Mouse (Mus musculus): Measurements from ENCODE around the gene Avpr1b.
A peak's percentile ranks its signal among the peaks of the same experiment; 100 is the strongest.

The Avpr1b gene

DNA sequence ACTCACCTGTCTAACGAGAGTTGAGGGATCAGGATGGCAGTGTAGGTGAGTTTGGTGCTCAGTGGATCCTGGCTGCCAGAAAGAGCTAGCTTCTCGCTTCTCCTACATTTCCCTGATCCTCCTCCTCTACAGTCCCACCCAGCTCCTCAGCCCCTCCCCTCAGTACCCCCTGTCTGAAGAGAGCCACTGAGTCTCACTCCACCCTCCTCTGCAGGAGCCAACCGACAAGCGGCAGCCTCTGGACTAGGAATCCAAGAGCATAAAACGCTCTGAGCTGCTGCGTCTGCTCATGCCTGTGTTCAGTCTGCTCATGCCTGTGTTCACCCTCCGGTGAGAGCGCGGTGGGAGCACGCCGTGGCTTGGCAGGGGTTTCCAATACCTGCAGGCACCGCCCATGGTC, at the start of gene Avpr1b:
TSS of gene Avpr1b (plus strand) at position 335 of the 400 bp plus-strand sequence.
- DNase-seq (ENCODE audit: low spot score): no peak

DNA sequence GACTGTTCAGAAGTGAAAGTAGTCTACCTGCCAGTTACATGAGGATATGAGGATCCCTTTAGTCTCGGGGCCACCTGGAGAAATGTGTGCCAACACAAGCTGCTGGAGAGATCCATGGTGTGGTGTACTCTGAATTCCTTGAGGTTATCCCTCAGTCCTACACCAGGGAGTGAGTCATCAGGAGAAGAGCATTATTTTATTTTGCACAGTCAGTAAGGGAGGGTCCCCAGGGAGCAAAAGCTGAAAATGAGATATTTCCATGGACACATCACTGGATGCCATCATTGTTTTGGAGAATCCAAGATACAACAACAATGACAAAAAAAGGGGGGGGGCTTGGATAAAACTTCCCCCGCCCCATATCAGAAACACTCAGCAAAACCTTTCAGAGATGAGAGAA, 47.1 kb upstream of the Avpr1b start:
- DNase-seq (ENCODE audit: low spot score): no peak

- DNase-seq (ENCODE audit: low spot score): no peak
These were observed 45.6 kb upstream of the Avpr1b start for GRCm38 (mm10) chr1:131553428-131553827.

DNA sequence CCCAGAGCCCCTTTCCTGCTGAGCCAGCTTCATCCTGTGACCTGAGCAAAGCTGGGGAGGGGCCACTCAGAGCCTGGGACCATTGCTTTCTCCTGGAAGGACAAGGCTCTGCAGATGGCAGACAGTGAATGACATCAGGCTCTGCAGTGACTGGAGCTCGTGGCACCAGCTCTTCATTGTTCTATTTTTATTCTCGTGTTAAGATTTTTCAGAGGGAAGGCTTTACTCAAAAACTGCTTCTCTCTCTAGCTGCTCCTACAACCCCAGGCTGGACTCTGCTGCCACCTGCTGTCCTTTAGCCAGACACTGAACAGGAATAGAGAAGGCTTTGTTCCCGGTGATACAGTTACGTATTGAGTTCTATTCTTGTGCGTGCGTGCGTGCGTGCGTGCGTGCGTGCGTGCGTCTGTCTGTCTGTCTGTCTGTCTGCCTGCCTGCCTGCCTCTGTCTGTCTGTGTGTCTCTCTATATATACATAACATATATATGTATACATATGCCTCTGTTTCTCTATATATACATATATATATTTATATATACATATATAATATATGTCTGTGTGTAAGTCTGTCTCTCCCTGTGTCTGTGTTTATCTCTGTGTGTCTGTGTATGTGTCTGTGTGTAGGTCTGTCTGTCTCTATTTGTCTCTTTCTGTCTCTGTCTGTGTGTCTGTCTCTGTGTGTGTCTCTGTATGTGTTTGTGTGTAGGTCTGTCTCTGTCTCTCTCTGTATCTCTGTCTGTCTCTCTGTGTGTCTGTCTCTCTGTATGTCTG, 43.8 kb upstream of the Avpr1b start:
- peak; percentile 86 for DNase-seq (ENCODE audit: low spot score)

- DNase-seq (ENCODE audit: low spot score): no peak
These were observed 38.5 kb upstream of the Avpr1b start for GRCm38 (mm10) chr1:131560500-131560899.

- DNase-seq (ENCODE audit: low spot score): no peak
These were observed 37.0 kb upstream of the Avpr1b start for GRCm38 (mm10) chr1:131562081-131562480.

DNA sequence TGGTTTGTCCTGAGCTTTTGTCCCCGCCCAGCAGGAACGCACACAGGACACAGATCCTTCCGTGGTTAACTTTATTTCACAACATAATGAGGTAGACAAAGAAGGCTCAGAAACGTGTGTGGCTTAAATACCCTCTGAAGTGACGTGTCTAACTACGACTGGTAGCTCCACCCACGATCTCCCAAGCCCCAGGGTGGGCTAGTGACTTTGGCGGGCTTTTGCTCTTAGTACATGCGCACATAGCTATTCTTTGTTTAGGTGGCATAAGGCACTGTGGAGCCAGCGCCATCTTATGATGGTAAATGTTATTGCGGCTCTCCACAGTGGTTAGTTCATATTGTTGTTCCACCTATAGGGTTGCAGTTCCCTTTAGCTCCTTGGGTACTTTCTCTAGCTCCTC, 33.0 kb upstream of the Avpr1b start:
- peak; percentile 26 for DNase-seq (ENCODE audit: low spot score)

- DNase-seq (ENCODE audit: low spot score): no peak
These were observed 29.3 kb upstream of the Avpr1b start for GRCm38 (mm10) chr1:131569721-131570120.

GRCm38 (mm10) chr1:131570391-131570790, 28.6 kb upstream of the Avpr1b start:
- DNase-seq (ENCODE audit: low spot score): no peak

DNA sequence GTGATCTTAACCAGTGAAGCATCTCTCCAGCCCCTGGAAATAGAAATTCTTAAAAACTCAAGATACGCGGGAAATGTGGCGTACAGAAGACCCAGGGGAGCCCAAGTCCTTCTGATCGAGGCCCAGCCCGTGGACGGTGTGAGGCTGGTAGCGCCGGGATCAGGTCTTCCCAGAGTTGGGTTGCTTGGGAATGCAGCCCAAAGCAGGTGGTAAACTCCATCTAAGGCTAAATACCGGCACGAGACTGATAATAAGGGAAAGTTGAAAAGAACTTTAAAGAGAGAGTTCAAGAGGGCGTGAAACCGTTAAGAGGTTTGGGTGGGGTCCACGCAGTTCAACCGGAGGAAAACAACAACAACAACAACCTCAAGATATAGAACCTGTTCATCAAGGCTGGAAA, 25.3 kb upstream of the Avpr1b start:
- DNase-seq (ENCODE audit: low spot score): no peak

GRCm38 (mm10) chr1:131578943-131579680, 19.9 kb upstream of the Avpr1b start:
- peak; percentile 34 for DNase-seq (ENCODE audit: low spot score)

GRCm38 (mm10) chr1:131580389-131580788, 18.6 kb upstream of the Avpr1b start:
- no peak for DNase-seq (ENCODE audit: low spot score)

- no peak for DNase-seq (ENCODE audit: low spot score)
These were observed 15.4 kb upstream of the Avpr1b start for GRCm38 (mm10) chr1:131583598-131583997.

DNA sequence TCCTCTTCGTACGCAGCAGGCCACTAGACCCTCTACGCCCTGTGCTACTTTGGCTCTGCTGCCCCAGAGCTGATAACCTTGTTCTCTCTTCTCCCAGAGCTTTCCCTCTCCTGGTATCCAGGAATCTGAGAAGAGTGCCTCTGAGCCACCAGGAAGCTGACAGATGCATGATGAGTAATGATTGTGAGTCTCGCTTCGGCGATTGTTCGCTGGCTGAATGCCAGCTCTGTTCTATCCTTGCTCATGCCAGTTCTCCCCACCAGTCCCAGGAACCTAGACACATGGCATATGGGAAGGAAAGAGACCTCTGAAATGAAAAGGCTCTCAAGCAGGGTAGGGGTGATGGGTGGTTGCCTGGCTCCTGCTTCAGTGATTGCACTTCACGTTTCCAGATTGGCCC, 12.2 kb upstream of the Avpr1b start:
- DNase-seq (ENCODE audit: low spot score): peak; percentile 68

GRCm38 (mm10) chr1:131600314-131600713, 1.3 kb downstream of the Avpr1b start:
- no peak for DNase-seq (ENCODE audit: low spot score)

DNA sequence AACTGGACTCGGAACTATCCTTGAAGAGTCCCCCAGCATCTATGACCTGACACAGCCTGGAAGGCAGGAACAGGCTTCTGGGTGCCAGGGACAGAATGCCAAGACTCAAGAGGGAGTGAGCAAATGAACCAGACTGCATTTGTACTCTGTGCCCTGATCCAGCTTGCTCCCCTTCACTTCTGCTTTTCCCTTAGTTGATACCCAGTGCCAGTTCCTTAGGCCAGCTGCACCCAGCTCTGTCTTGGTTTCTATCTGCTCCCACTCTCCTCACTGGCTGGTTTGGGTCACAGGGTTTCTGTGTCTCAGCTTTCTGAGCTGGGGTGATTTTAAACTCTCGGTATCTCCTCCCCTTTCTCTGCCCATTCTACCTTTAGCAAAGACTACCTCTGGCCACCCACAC, 7.7 kb downstream of the Avpr1b start:
- no peak for DNase-seq (ENCODE audit: low spot score)

DNA sequence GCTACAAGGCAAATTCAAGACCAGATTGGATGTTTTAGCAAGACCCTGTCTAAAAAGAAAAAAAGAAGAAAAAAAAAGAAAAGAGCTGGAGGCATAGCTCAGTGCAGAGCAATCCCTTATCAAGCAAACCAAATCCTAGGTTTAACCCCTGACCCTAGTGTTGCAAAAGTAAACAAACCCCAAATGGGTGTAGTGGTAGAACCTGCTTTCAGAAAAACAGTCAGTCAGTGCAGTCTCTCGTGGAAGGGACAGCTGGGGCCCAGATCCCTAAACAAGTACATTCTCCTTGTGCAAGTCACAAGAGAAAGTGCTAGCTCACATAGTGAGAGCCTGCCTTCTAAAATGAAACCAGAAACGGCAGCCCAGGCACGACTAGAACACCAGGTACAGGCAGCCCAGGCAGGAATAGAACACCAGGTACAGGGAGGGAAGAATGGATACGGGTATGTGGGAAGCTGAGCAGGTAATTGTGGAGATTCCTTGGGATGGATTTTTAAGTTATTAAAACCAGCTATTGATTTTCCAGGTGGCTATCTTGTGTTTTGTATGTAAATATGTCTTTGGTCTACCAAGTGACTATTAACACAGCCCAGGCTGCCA, 13.6 kb downstream of the Avpr1b start:
- DNase-seq (ENCODE audit: low spot score): no peak

- peak; percentile 80 for DNase-seq (ENCODE audit: low spot score)
These were observed 14.5 kb downstream of the Avpr1b start for GRCm38 (mm10) chr1:131613361-131614133.

GRCm38 (mm10) chr1:131614641-131615040, 15.6 kb downstream of the Avpr1b start:
- DNase-seq (ENCODE audit: low spot score): no peak

DNA sequence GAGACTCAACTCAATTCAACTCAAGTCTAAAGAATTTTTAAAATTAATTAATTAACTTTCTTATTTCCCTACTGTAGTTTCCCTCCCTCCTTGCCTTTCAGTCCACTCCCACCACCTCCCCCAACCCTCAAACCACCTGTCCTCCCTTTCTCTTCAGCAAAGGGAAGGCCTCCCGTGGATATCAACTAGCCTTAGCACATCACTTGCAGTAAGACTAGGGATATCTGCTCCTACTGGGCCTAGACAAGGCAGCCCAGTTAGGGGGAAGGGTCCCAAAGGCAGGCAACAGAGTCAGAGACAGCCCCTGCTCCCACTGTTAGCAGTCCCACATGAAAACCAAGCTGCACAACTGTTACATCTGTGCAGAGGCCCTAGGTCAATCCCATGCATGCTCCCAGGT, 17.1 kb downstream of the Avpr1b start:
- no peak for DNase-seq (ENCODE audit: low spot score)

- no peak for DNase-seq (ENCODE audit: low spot score)
These were observed 17.6 kb downstream of the Avpr1b start for GRCm38 (mm10) chr1:131616546-131617220.

DNA sequence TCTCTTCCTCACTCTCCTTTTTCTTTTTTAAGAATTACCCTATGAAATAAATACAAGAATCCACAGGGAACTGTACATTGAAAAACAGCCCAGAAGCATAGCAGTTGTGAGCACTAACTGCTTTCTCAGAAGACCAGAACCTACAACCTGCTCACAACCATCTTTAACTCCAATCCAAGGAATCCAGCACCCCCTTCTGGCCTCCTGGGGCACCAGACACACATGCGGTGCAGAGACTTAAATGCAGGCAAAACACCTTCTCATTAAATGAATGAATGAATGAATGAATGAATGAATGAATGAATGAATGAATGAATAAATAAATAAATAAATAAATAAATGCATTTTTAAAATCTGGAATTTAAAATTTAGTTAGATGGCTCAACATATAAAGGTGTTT, 19.5 kb downstream of the Avpr1b start:
- no peak for DNase-seq (ENCODE audit: low spot score)
